Mouse (Mus musculus): ENCODE data around the gene Ttc29.

Ttc29 gene

GRCm38 (mm10) chr8:78284805-78285204, 71.7 kb downstream of the Ttc29 start:
- no peak for DNase-seq

GRCm38 (mm10) chr8:78285366-78285765, 72.3 kb downstream of the Ttc29 start:
- no peak for DNase-seq

GRCm38 (mm10) chr8:78289374-78289971, 76.4 kb downstream of the Ttc29 start:
- no peak for DNase-seq

- no peak for DNase-seq
Measured at GRCm38 (mm10) chr8:78290274-78290673, 77.2 kb downstream of the Ttc29 start.

GRCm38 (mm10) chr8:78295494-78295893, 82.4 kb downstream of the Ttc29 start:
- no peak for DNase-seq

GRCm38 (mm10) chr8:78303579-78303978, 90.5 kb downstream of the Ttc29 start:
- DNase-seq = no peak

GRCm38 (mm10) chr8:78306604-78307003, 93.5 kb downstream of the Ttc29 start:
- no peak for DNase-seq

GRCm38 (mm10) chr8:78307131-78307530, 94.0 kb downstream of the Ttc29 start:
- DNase-seq = no peak

- DNase-seq = no peak
Measured at GRCm38 (mm10) chr8:78309539-78309938, 96.4 kb downstream of the Ttc29 start.

GRCm38 (mm10) chr8:78315576-78315975, 102.5 kb downstream of the Ttc29 start:
- DNase-seq = no peak

GRCm38 (mm10) chr8:78317666-78318065, 104.6 kb downstream of the Ttc29 start:
- DNase-seq = no peak

GRCm38 (mm10) chr8:78323391-78323790, 110.3 kb downstream of the Ttc29 start:
- no peak for DNase-seq

GRCm38 (mm10) chr8:78340689-78341529, 127.8 kb downstream of the Ttc29 start:
- no peak for DNase-seq

- no peak for DNase-seq
Measured at GRCm38 (mm10) chr8:78342151-78342550, 129.1 kb downstream of the Ttc29 start.

GRCm38 (mm10) chr8:78344006-78344405, 130.9 kb downstream of the Ttc29 start:
- DNase-seq = no peak

- DNase-seq = no peak
Measured at GRCm38 (mm10) chr8:78345705-78346104, 132.6 kb downstream of the Ttc29 start.

- DNase-seq = no peak
Measured at GRCm38 (mm10) chr8:78346131-78346621, 133.1 kb downstream of the Ttc29 start.

- DNase-seq = no peak
Measured at GRCm38 (mm10) chr8:78353902-78354301, 140.8 kb downstream of the Ttc29 start.

- no peak for DNase-seq
Measured at GRCm38 (mm10) chr8:78354801-78355200, 141.7 kb downstream of the Ttc29 start.

- no peak for DNase-seq
Measured at GRCm38 (mm10) chr8:78390756-78391155, 177.7 kb downstream of the Ttc29 start.

- no peak for DNase-seq
Measured at GRCm38 (mm10) chr8:78419272-78419671, 206.2 kb downstream of the Ttc29 start.

- DNase-seq = no peak
Measured at GRCm38 (mm10) chr8:78420101-78420503, 207.0 kb downstream of the Ttc29 start.

GRCm38 (mm10) chr8:78423937-78424336, 210.8 kb downstream of the Ttc29 start:
- no peak for DNase-seq

GRCm38 (mm10) chr8:78426455-78426854, 213.4 kb downstream of the Ttc29 start:
- no peak for DNase-seq
